In the genomic region with DNA sequence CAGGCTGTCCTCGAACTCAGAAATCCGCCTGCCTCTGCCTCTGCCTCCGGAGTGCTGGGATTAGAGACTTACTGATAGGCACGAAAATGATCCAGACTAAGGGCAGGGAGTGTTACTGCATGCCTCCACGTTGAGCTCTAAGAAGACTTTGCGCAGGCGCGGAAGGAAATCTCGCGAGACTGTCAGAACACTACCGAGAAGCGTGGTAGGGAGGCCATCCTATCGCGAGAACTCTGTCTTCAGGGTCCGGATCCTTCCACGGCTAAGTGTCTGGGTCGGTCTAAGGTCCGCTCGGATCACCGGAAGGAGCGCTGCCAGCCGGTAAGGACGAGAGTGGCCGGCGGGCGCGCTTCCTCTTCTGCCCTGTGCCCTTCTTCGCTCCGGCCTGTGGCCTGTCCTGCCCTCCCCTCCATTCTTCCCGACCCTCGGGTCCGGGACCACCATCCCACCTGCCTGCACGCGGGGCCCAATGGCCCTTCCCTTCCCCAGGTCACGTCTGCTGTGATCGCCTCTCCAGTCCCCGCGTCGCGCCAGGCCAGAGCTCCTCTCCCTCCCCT, we compare ENCODE assay signal across 7 mouse cellular contexts. TPM values are rescaled to one million over a fixed set of nuclear protein-coding genes. Genes with fewer than 3 reads are reported as not detected.
DNase-seq lines count a peak whose midpoint lies in the region; ATAC-seq lines count a peak whose summit lies in the region.

A gene (plus strand): TSS at position 176 of the 557 bp plus-strand sequence.

- no peaks in the 10 kb centered on the region for H3K36me3 ChIP-seq in embryonic facial prominence, embryonic 12.5 days
- no peaks in the 10 kb centered on the region for H3K36me3 ChIP-seq in limb, embryonic 11.5 days (ENCODE audit: control insufficient read depth, insufficient read depth, low read length)
- H3K36me3 ChIP-seq in midbrain, embryonic 14.5 days (ENCODE audit: control insufficient read depth, insufficient read depth, low read length) = no peaks in the 10 kb centered on the region

- no peaks in the 10 kb centered on the region for H3K27me3 ChIP-seq in embryonic facial prominence, embryonic 12.5 days
- H3K27me3 ChIP-seq in limb, embryonic 11.5 days (ENCODE audit: control insufficient read depth, insufficient read depth, low read length) = no peaks in the 10 kb centered on the region
- no peaks in the 10 kb centered on the region for H3K27me3 ChIP-seq in midbrain, embryonic 14.5 days (ENCODE audit: control insufficient read depth, insufficient read depth, low read length)

- H3K4me3 ChIP-seq in embryonic facial prominence, embryonic 12.5 days = peak within 1 kb of the TSS; percentile 77
- H3K4me3 ChIP-seq in limb, embryonic 11.5 days (ENCODE audit: low read depth, low read length) = peak within 1 kb of the TSS; percentile 66
- H3K4me3 ChIP-seq in midbrain, embryonic 14.5 days (replicated peaks; ENCODE audit: low read depth, low read length) = peak within 1 kb of the TSS; percentile 75

- H3K4me1 ChIP-seq in embryonic facial prominence, embryonic 12.5 days = peaks cover 14% of the 10 kb centered on the region
- H3K4me1 ChIP-seq in limb, embryonic 11.5 days (ENCODE audit: control insufficient read depth, insufficient read depth, low read length) = peaks cover 6% of the 10 kb centered on the region
- peaks cover 18% of the 10 kb centered on the region for H3K4me1 ChIP-seq in midbrain, embryonic 14.5 days (ENCODE audit: control insufficient read depth, insufficient read depth, low read length)

- ATAC-seq in embryonic facial prominence, embryonic 12.5 days (ENCODE audit: insufficient number of reproducible peaks, insufficient read depth, low FRiP score, low TSS enrichment) = peak; percentile 95
- ATAC-seq in limb, embryonic 11.5 days (ENCODE audit: insufficient number of reproducible peaks, low FRiP score, low TSS enrichment, low read depth) = peak; percentile 93
- peak; percentile 98 for ATAC-seq in midbrain, embryonic 14.5 days (ENCODE audit: low FRiP score, low TSS enrichment)

- peak; percentile 98 for DNase-seq in adrenal gland, postnatal 25 days
- DNase-seq in heart, adult 11 months = peak; percentile 100
- peak; percentile 99 for DNase-seq in kidney, adult 18-20 months
- peak; percentile 98 for DNase-seq in limb, embryonic 11.5 days (ENCODE audit: low spot score)
- peak; percentile 100 for DNase-seq in midbrain, embryonic 14.5 days
- DNase-seq in spleen, adult 18-20 months = peak; percentile 97

- H3K27ac ChIP-seq in embryonic facial prominence, embryonic 12.5 days = peak within 1 kb of the TSS; percentile 41; the same call in 1 of the 2 replicates
- H3K27ac ChIP-seq in limb, embryonic 11.5 days (replicated peaks; ENCODE audit: low read depth, low read length) = 0 out of 2 replicates have a peak within 1 kb of the TSS, but pooled peaks have one; percentile 36
- peak within 1 kb of the TSS; percentile 85 for H3K27ac ChIP-seq in midbrain, embryonic 14.5 days (replicated peaks; ENCODE audit: low read depth, low read length)

- H3K9me3 ChIP-seq in embryonic facial prominence, embryonic 12.5 days = no peaks in the 10 kb centered on the region
- H3K9me3 ChIP-seq in limb, embryonic 11.5 days (ENCODE audit: control insufficient read depth, low read length) = no peaks in the 10 kb centered on the region
- no peaks in the 10 kb centered on the region for H3K9me3 ChIP-seq in midbrain, embryonic 14.5 days (ENCODE audit: control insufficient read depth, low read length)

- under 1% methylated on average over 40 of the region's 40 CpGs for WGBS in embryonic facial prominence, embryonic 12.5 days
- under 1% methylated on average over 33 of the region's 40 CpGs for WGBS in limb, embryonic 11.5 days
- under 1% methylated on average over 40 of the region's 40 CpGs for WGBS in midbrain, embryonic 14.5 days

- H3K4me2 ChIP-seq in embryonic facial prominence, embryonic 12.5 days (replicated peaks) = peak within 1 kb of the TSS; percentile 94
- H3K4me2 ChIP-seq in limb, embryonic 11.5 days (ENCODE audit: low read depth, severe bottlenecking) = peak within 1 kb of the TSS; percentile 92
- peak within 1 kb of the TSS; percentile 77 for H3K4me2 ChIP-seq in midbrain, embryonic 14.5 days (ENCODE audit: low read length)

- peak within 1 kb of the TSS; percentile 81 for H3K9ac ChIP-seq in embryonic facial prominence, embryonic 12.5 days
- peak within 1 kb of the TSS; percentile 84 for H3K9ac ChIP-seq in limb, embryonic 11.5 days (ENCODE audit: low read length)
- peak within 1 kb of the TSS; percentile 94 for H3K9ac ChIP-seq in midbrain, embryonic 14.5 days (replicated peaks; ENCODE audit: low read length)

RNA-seq across cellular contexts. Expression of the gene that starts here (rescaled TPM):
- 151 and 193 TPM in 2 replicates for total RNA-seq in adrenal gland, postnatal 25 days (2021)
- polyA plus RNA-seq in embryonic facial prominence, embryonic 12.5 days (2016; fragmentation: Nextera tagmentation; extraction: Ambion mirVana) = 74.0 and 80.0 TPM in 2 replicates
- polyA plus RNA-seq in limb, embryonic 11.5 days (2014; fragmentation: Nextera tagmentation; extraction: Ambion mirVana) = 82.5 and 83.2 TPM in 2 replicates
- polyA plus RNA-seq in midbrain, embryonic 14.5 days (2014; fragmentation: Nextera tagmentation; extraction: Ambion mirVana) = 94.6 and 126 TPM in 2 replicates

Comparison
In these comparisons a context has a peak if more than half of its experiments do, and no peak if none do; other contexts are left out.
1. Peak in every context shown above with its lines: DNase-seq, ATAC-seq, H3K4me3 ChIP-seq and H3K27ac ChIP-seq.